Comparison of ENCODE assay signal across 14 mouse cellular contexts in the genomic region with DNA sequence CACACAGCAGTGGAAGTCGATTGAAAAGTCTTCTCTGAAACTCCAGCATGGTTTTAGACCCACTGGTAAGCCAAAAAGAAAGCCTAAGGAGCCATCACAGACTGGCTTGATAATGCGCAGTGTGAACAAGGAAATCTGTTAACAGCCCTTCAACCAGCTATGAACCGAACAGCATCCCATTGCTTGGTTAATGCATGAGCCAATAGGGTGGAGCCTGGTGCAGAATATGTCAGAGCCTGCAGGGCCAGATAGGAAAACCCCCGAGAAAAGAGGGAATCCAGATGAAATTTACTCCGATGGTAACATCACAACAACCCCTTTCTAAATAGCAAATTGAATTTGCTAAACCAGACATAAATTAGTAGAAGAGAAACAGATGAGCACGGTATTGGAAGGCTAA.
A peak's percentile ranks its signal among the peaks of the same experiment; 100 is the strongest.
DNase-seq lines count a peak whose midpoint lies in the region; ATAC-seq and TF ChIP-seq lines count a peak whose summit lies in the region.
"Had no signal": no experiment of that assay in that cellular context is flagged by ENCODE, and none has a peak within 500 bp of the region (broad histone marks: within the 10 kb centered on the region; RNA-seq: fewer than 3 reads in every experiment).

No protein-coding gene starts in this region.

- no peak for TF ChIP-seq CTCF in stomach, postnatal 0 days (IDR thresholded peaks at IDR 0.05; ENCODE audit: low read depth)
- TF ChIP-seq CTCF in forebrain, postnatal 0 days (IDR thresholded peaks at IDR 0.05; ENCODE audit: low read depth) = no peak

- H3K9ac ChIP-seq in stomach, embryonic 16.5 days (ENCODE audit: low read length) = no peak overlapping the region
- H3K9ac ChIP-seq in stomach, postnatal 0 days (ENCODE audit: low read length) = no peak overlapping the region
- 0 out of 2 replicates have a peak overlapping the region, but pooled peaks have one; percentile 4 for H3K9ac ChIP-seq in forebrain, postnatal 0 days
- no peak overlapping the region; the same call in 1 of the 2 replicates for H3K9ac ChIP-seq in midbrain, embryonic 14.5 days (replicated peaks; ENCODE audit: low read length)
- H3K9ac ChIP-seq in intestine, embryonic 16.5 days (ENCODE audit: low read depth, low read length) = no peak overlapping the region

- ATAC-seq in stomach, embryonic 16.5 days (ENCODE audit: insufficient read depth, low FRiP score) = no peak
- no peak for ATAC-seq in stomach, postnatal 0 days (ENCODE audit: low FRiP score, low TSS enrichment)
- ATAC-seq in forebrain, postnatal 0 days = peak; percentile 76
- peak; percentile 59; the same call in 1 of the 2 replicates for ATAC-seq in midbrain, embryonic 14.5 days (ENCODE audit: low FRiP score, low TSS enrichment)
- no peak for ATAC-seq in intestine, embryonic 16.5 days

- H3K4me1 ChIP-seq in stomach, embryonic 16.5 days (ENCODE audit: control insufficient read depth, insufficient read depth, low read length) = 0 out of 2 replicates have a peak, but pooled peaks cover 2% of the 10 kb centered on the region
- no peaks in the 10 kb centered on the region for H3K4me1 ChIP-seq in stomach, postnatal 0 days (replicated peaks; ENCODE audit: control insufficient read depth, insufficient read depth)
- no peaks in the 10 kb centered on the region; the same call in 1 of the 2 replicates for H3K4me1 ChIP-seq in forebrain, postnatal 0 days (ENCODE audit: insufficient read depth)
- peaks cover 46% of the 10 kb centered on the region for H3K4me1 ChIP-seq in midbrain, embryonic 14.5 days (ENCODE audit: control insufficient read depth, insufficient read depth, low read length)
- no peaks in the 10 kb centered on the region for H3K4me1 ChIP-seq in intestine, embryonic 16.5 days (ENCODE audit: control insufficient read depth, insufficient read depth, low read length)

- no peak for TF ChIP-seq EP300 in stomach, postnatal 0 days (optimal IDR thresholded peaks at IDR 0.05)

- H3K9me3 ChIP-seq in stomach, embryonic 16.5 days (replicated peaks; ENCODE audit: control insufficient read depth, low read length) = no peaks in the 10 kb centered on the region
- H3K9me3 ChIP-seq in stomach, postnatal 0 days (ENCODE audit: control insufficient read depth, low read length) = no peaks in the 10 kb centered on the region
- no peaks in the 10 kb centered on the region for H3K9me3 ChIP-seq in forebrain, postnatal 0 days (ENCODE audit: low read length)
- H3K9me3 ChIP-seq in midbrain, embryonic 14.5 days (ENCODE audit: control insufficient read depth, low read length) = no peaks in the 10 kb centered on the region
- no peaks in the 10 kb centered on the region for H3K9me3 ChIP-seq in intestine, embryonic 16.5 days (ENCODE audit: control insufficient read depth, low read length)

- peak overlapping the region; percentile 6; the same call in 1 of the 2 replicates for H3K27ac ChIP-seq in stomach, embryonic 16.5 days (ENCODE audit: low read length)
- no peak overlapping the region for H3K27ac ChIP-seq in stomach, postnatal 0 days (replicated peaks)
- peak overlapping the region; percentile 75 for H3K27ac ChIP-seq in forebrain, postnatal 0 days (ENCODE audit: low read depth, low read length)
- H3K27ac ChIP-seq in midbrain, embryonic 14.5 days (replicated peaks; ENCODE audit: low read depth, low read length) = peak overlapping the region; percentile 83
- no peak overlapping the region for H3K27ac ChIP-seq in intestine, embryonic 16.5 days (ENCODE audit: low read length)
- H3K27ac ChIP-seq: left cerebral cortex, adult 2 months had no signal

- H3K27me3 ChIP-seq in stomach, embryonic 16.5 days (ENCODE audit: control insufficient read depth, insufficient read depth, low read length) = no peaks in the 10 kb centered on the region
- no peaks in the 10 kb centered on the region for H3K27me3 ChIP-seq in stomach, postnatal 0 days (ENCODE audit: control insufficient read depth, insufficient read depth, low read length)
- H3K27me3 ChIP-seq in forebrain, postnatal 0 days (ENCODE audit: insufficient read depth, low read length) = no peaks in the 10 kb centered on the region
- no peaks in the 10 kb centered on the region for H3K27me3 ChIP-seq in midbrain, embryonic 14.5 days (ENCODE audit: control insufficient read depth, insufficient read depth, low read length)
- no peaks in the 10 kb centered on the region for H3K27me3 ChIP-seq in intestine, embryonic 16.5 days (replicated peaks; ENCODE audit: control insufficient read depth, insufficient read depth, low read length)

- H3K4me2 ChIP-seq in stomach, embryonic 16.5 days (ENCODE audit: low read depth, low read length) = no peak overlapping the region
- H3K4me2 ChIP-seq in stomach, postnatal 0 days (replicated peaks; ENCODE audit: low read depth) = no peak overlapping the region
- no peak overlapping the region; the same call in 1 of the 2 replicates for H3K4me2 ChIP-seq in forebrain, postnatal 0 days (ENCODE audit: low read depth)
- H3K4me2 ChIP-seq in midbrain, embryonic 14.5 days (ENCODE audit: low read length) = peak overlapping the region; percentile 32
- H3K4me2 ChIP-seq in intestine, embryonic 16.5 days (ENCODE audit: low read depth, low read length) = no peak overlapping the region

- 80% methylated on average over 6 of the region's 6 CpGs for whole genome bisulfite sequencing in stomach, embryonic 16.5 days
- WGBS in stomach, postnatal 0 days = 74% methylated on average over 6 of the region's 6 CpGs
- 31% methylated on average over 6 of the region's 6 CpGs for WGBS in forebrain, postnatal 0 days
- 51% methylated on average over 6 of the region's 6 CpGs for WGBS in midbrain, embryonic 14.5 days
- WGBS in intestine, embryonic 16.5 days = 68% methylated on average over 6 of the region's 6 CpGs

- no peaks in the 10 kb centered on the region for H3K36me3 ChIP-seq in stomach, embryonic 16.5 days (ENCODE audit: control insufficient read depth, insufficient read depth, low read length)
- no peaks in the 10 kb centered on the region for H3K36me3 ChIP-seq in stomach, postnatal 0 days (ENCODE audit: control insufficient read depth, insufficient read depth, low read length)
- no peaks in the 10 kb centered on the region for H3K36me3 ChIP-seq in forebrain, postnatal 0 days (ENCODE audit: insufficient read depth)
- 0 out of 2 replicates have a peak, but pooled peaks cover 4% of the 10 kb centered on the region for H3K36me3 ChIP-seq in midbrain, embryonic 14.5 days (ENCODE audit: control insufficient read depth, insufficient read depth, low read length)
- no peaks in the 10 kb centered on the region for H3K36me3 ChIP-seq in intestine, embryonic 16.5 days (ENCODE audit: control insufficient read depth, insufficient read depth, low read length)

- DNase-seq in stomach, postnatal 0 days (ENCODE audit: low spot score) = no peak
- no peak for DNase-seq in forebrain, postnatal 0 days
- DNase-seq in midbrain, embryonic 14.5 days = peak; percentile 42
- DNase-seq in right cerebral cortex, postnatal 10 days (ENCODE audit: low spot score in 2 of 2) = no peak
- no peak for DNase-seq in right cerebral cortex, postnatal 4 days
- DNase-seq: adrenal gland, postnatal 10 days; cerebellum, adult 18-20 months; heart, adult 11 months; lung, postnatal 4 days; right cerebral cortex, postnatal 25 days; thymus, adult 18-20 months had no signal

- H3K4me3 ChIP-seq in stomach, embryonic 16.5 days (replicated peaks; ENCODE audit: low read length) = no peak overlapping the region
- H3K4me3 ChIP-seq in stomach, postnatal 0 days (ENCODE audit: low read depth, low read length) = no peak overlapping the region
- H3K4me3 ChIP-seq in forebrain, postnatal 0 days (ENCODE audit: low read depth, low read length) = no peak overlapping the region
- no peak overlapping the region for H3K4me3 ChIP-seq in midbrain, embryonic 14.5 days (replicated peaks; ENCODE audit: low read depth, low read length)
- no peak overlapping the region for H3K4me3 ChIP-seq in intestine, embryonic 16.5 days (ENCODE audit: low read length)
- H3K4me3 ChIP-seq: left cerebral cortex, adult 2 months had no signal

Comparison
In these comparisons a context has a peak if more than half of its experiments do, and no peak if none do; other contexts are left out.
1. H3K27ac ChIP-seq: peak in stomach, embryonic 16.5 days (single experiment), forebrain, postnatal 0 days (single experiment) and midbrain, embryonic 14.5 days (single experiment); none in stomach, postnatal 0 days (single experiment) and intestine, embryonic 16.5 days (single experiment).
2. ATAC-seq: peak in forebrain, postnatal 0 days (single experiment) and midbrain, embryonic 14.5 days (single experiment); none in stomach, embryonic 16.5 days (single experiment), stomach, postnatal 0 days (single experiment) and intestine, embryonic 16.5 days (single experiment).